Mouse (Mus musculus): ENCODE measurements around the gene Ppp4r3b.
A peak's percentile ranks its signal among the peaks of the same experiment; 100 is the strongest.

Gene Ppp4r3b

GRCm38 (mm10) chr11:29238047-29238446, 65.4 kb downstream of the Ppp4r3b start:
- DNase-seq (ENCODE audit: extremely low spot score), result no peak

- DNase-seq (ENCODE audit: extremely low spot score), result no peak
Measured at GRCm38 (mm10) chr11:29238551-29238950, 65.9 kb downstream of the Ppp4r3b start.

- no peak for DNase-seq (ENCODE audit: extremely low spot score)
Measured at GRCm38 (mm10) chr11:29239353-29239752, 66.7 kb downstream of the Ppp4r3b start.

- no peak for DNase-seq (ENCODE audit: extremely low spot score)
Measured at GRCm38 (mm10) chr11:29241961-29242360, 69.3 kb downstream of the Ppp4r3b start.

GRCm38 (mm10) chr11:29245988-29246387, 73.3 kb downstream of the Ppp4r3b start:
- DNase-seq (ENCODE audit: extremely low spot score), result no peak

- peak; percentile 92 for DNase-seq (ENCODE audit: extremely low spot score)
Measured at GRCm38 (mm10) chr11:29246883-29247650, 74.4 kb downstream of the Ppp4r3b start, which contains the start of gene Cfap36. Gene Cfap36 (minus strand): TSS chr11:29247409.

- no peak for DNase-seq (ENCODE audit: extremely low spot score)
Measured at GRCm38 (mm10) chr11:29247725-29248124, 75.0 kb downstream of the Ppp4r3b start.

- no peak for DNase-seq (ENCODE audit: extremely low spot score)
Measured at GRCm38 (mm10) chr11:29248386-29248785, 75.7 kb downstream of the Ppp4r3b start.

GRCm38 (mm10) chr11:29254643-29255042, 82.0 kb downstream of the Ppp4r3b start:
- no peak for DNase-seq (ENCODE audit: extremely low spot score)

GRCm38 (mm10) chr11:29267824-29268223, 95.1 kb downstream of the Ppp4r3b start:
- peak; percentile 37 for DNase-seq (ENCODE audit: extremely low spot score)

All from embryo, embryonic 9.5 days (tissue).